Mouse (Mus musculus) forebrain, embryonic 11.5 days (tissue): ENCODE measurements around the gene Cbarp. TPM values are rescaled to one million over a fixed set of nuclear protein-coding genes. Genes with fewer than 3 reads are reported as not detected.

Source experiments
- ATAC-seq: fragments of 200-750 bp; cut with Nextera tagmentation; replicated peaks from 2 replicates; pipeline ENCODE4 v1.8.0; 2017; ENCODE audit warnings: moderate TSS enrichment; ENCODE audit not compliant: low FRiP score
- DNase-seq: peaks from one replicate; pipeline ENCODE4 v3.0.0-alpha.2; 2017; ENCODE audit warnings: low spot score
- H3K27ac ChIP-seq: fragments of 300-500 bp; sonication (generic); 2 replicates; pipeline ENCODE4 v1.5.1; 2014; ENCODE audit warnings: low read depth, low read length
- H3K27me3 ChIP-seq: fragments of 300-500 bp; sonication (generic); 2 replicates; pipeline ENCODE4 v1.6.1; 2014; ENCODE audit warnings: mild to moderate bottlenecking, low read length, mixed read lengths; ENCODE audit not compliant: control insufficient read depth, insufficient read depth
- H3K36me3 ChIP-seq: fragments of 300-500 bp; sonication (generic); 2 replicates; pipeline ENCODE4 v1.6.1; 2014; ENCODE audit warnings: mild to moderate bottlenecking, low read length, moderate library complexity, mixed read lengths; ENCODE audit not compliant: control insufficient read depth, insufficient read depth
- H3K4me1 ChIP-seq: fragments of 300-500 bp; sonication (generic); replicated peaks from 2 replicates; pipeline ENCODE4 v1.6.1; 2014; ENCODE audit warnings: low read length, mixed read lengths; ENCODE audit not compliant: control insufficient read depth, insufficient read depth
- H3K4me2 ChIP-seq: fragments of 300-500 bp; sonication (generic); 2 replicates; pipeline ENCODE4 v1.6.1; 2014; ENCODE audit warnings: low read depth, mild to moderate bottlenecking, low read length, moderate library complexity, mixed read lengths; ENCODE audit not compliant: severe bottlenecking
- H3K4me3 ChIP-seq: fragments of 300-500 bp; sonication (generic); 2 replicates; pipeline ENCODE4 v1.5.1; 2014; ENCODE audit warnings: low read depth, low read length
- H3K9ac ChIP-seq: fragments of 300-500 bp; sonication (generic); 2 replicates; pipeline ENCODE4 v1.6.1; 2014; ENCODE audit warnings: low read length
- H3K9me3 ChIP-seq: fragments of 300-500 bp; sonication (generic); 2 replicates; pipeline ENCODE4 v1.6.1; 2016; ENCODE audit warnings: low read length, mixed read lengths; ENCODE audit not compliant: control insufficient read depth
- WGBS: fragments of 180-500 bp; shearing (Covaris S2); extraction: QIAGEN DNeasy Blood & Tissue Kit; methylation state at CpG from one replicate; pipeline ENCODE4 v1.1.7; 2014; 5-methylcytosine and 5-hydroxymethylcytosine counted together
- polyA plus RNA-seq: library from polyadenylated mRNA; unstranded; fragments of >200 nt; fragmentation: Nextera tagmentation; extraction: Ambion mirVana; gene quantifications from 2 replicates; pipeline ENCODE4 v1.2.1, GENCODE M21; 2014

The Cbarp gene
- polyA plus RNA-seq, 1 experiment from 2014 or later: 10.4 TPM

DNA sequence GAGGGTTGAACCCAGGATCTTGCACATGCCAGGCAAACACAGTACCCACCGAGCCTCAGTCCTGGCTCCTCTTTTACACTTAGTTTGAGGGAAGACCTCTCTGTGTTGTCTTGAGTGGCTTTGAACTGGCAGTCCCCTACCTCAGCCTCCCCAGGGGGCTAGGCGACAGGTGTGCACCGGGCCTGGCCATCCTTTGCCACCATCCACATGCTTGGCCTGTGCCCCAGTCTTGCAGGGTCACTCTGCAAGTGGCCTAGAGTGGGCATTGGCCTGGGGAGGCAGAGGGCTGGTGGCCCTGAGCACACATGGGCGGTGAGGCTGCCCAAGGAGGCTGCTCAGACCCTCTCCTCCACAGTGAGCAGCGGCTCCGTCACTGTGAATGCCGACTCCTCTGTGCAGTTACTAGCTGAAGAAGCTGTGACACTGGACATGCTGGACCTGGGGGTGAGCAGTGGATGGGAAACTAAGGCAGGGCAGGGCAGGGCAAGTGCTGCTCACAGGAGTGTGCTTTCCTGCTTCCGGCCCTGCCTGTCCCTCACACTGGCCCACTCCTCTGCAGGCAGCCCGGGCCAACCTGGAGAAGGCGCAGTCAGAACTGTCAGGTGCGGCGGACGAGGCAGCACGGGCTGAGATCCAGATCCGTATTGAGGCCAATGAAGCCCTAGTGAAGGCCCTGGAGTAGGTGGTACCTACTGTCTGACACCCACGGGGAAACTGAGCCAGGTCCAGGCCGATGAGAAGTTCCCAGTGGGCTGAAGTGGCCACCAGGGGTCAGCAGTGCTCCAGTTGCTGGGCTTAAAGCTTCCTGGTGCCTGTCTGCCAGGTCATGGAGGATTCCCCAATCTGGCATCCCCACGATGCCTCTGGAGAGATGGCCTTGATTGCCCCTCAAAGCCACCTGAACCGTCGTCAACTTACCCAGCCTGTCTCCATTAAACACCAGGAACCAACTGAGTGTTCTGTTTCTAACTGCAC is 4.5 kb upstream of the Cbarp start:
- Histone ChIP-seq H3K9me3 (no peaks in the 10 kb centered on the region), H3K4me1 (peaks cover 16% of the 10 kb centered on the region), H3K4me2 (no peak overlapping the region), H3K4me3 (no peak overlapping the region), H3K9ac (no peak overlapping the region), H3K27ac (no peak overlapping the region), H3K36me3 (peaks cover 3% of the 10 kb centered on the region; the same call in 1 of the 2 replicates), H3K27me3 (no peaks in the 10 kb centered on the region)
- WGBS: 76% methylated on average over 20 of the region's 20 CpGs
- peak; percentile 91 for DNase-seq
- no peak for ATAC-seq

GRCm38 (mm10) chr10:80144159-80144558 is 3.5 kb upstream of the Cbarp start:
- no peak overlapping the region for H3K4me3 ChIP-seq
- no peak overlapping the region; the same call in 1 of the 2 replicates for H3K9ac ChIP-seq
- peaks cover 18% of the 10 kb centered on the region for H3K4me1 ChIP-seq

DNA sequence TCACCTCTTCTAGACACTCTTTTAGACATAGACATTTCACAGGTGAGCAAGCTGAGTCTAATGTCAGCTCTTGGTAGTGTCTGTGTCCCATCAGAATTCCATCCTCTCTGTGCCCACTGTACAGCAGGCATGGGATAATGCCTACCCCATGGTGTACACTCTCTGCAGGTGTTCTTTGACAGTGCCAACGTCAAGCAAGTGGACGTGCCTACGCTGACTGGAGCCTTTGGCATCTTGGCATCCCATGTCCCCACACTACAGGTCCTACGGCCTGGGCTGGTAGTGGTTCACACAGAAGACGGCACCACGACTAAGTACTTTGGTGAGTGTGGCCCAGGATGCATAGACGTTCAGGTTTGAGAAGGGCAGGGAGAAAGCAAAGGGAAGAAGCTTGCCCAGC is 3.0 kb upstream of the Cbarp start:
- 92% methylated on average over 7 of the region's 7 CpGs for WGBS
- 0 out of 2 replicates have a peak overlapping the region, but pooled peaks have one; percentile 3 for H3K4me3 ChIP-seq
- peaks cover 18% of the 10 kb centered on the region for H3K4me1 ChIP-seq
- H3K27me3 ChIP-seq: no peaks in the 10 kb centered on the region
- H3K36me3 ChIP-seq: peaks cover 3% of the 10 kb centered on the region; the same call in 1 of the 2 replicates
- no peaks in the 10 kb centered on the region for H3K9me3 ChIP-seq
- H3K27ac ChIP-seq: no peak overlapping the region
- H3K4me2 ChIP-seq: no peak overlapping the region
- no peak for DNase-seq
- no peak for ATAC-seq
- no peak overlapping the region for H3K9ac ChIP-seq

More at GRCm38 (mm10) chr10:80144159-80144558, 3.5 kb upstream of the Cbarp start:
- Histone ChIP-seq H3K36me3 (peaks cover 3% of the 10 kb centered on the region; the same call in 1 of the 2 replicates), H3K27ac (no peak overlapping the region), H3K4me2 (no peak overlapping the region), H3K9me3 (no peaks in the 10 kb centered on the region), H3K27me3 (no peaks in the 10 kb centered on the region)
- 92% methylated on average over 12 of the region's 12 CpGs for WGBS
- DNase-seq (no peak), ATAC-seq (no peak)

DNA sequence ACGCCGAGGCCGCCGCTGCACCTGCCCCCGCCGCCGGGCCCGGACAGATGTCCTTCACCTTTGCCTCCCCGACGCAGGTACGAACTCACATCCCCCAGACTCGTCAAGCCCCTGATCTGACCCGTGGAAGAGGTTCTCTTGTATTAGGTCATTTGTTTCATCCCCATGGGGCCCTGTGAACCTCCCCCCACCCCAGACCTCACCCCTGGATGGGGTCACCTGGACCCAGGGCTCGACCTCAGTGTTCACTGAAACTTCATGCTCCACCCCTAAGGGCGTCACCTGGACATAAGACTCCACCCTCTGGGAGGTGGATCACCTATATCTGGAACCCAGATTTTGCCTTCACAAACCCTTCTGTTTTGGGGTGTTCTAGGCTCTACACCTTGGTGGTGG is 1.9 kb upstream of the Cbarp start:
- DNase-seq: no peak
- under 1% methylated on average over 15 of the region's 15 CpGs for WGBS
- H3K36me3 ChIP-seq: peaks cover 3% of the 10 kb centered on the region; the same call in 1 of the 2 replicates
- no peaks in the 10 kb centered on the region for H3K9me3 ChIP-seq
- no peak overlapping the region for H3K27ac ChIP-seq
- peak overlapping the region; percentile 67 for H3K4me3 ChIP-seq
- H3K27me3 ChIP-seq: no peaks in the 10 kb centered on the region
- no peak; the same call in 1 of the 2 replicates for ATAC-seq
- H3K9ac ChIP-seq: peak overlapping the region; percentile 85
- peak overlapping the region; percentile 97 for H3K4me2 ChIP-seq
- H3K4me1 ChIP-seq: peaks cover 20% of the 10 kb centered on the region

GRCm38 (mm10) chr10:80141786-80142529 is 1.3 kb upstream of the Cbarp start:
- WGBS: 1% methylated on average over 43 of the region's 43 CpGs
- peak overlapping the region; percentile 97 for H3K4me2 ChIP-seq
- 0 out of 2 replicates have a peak overlapping the region, but pooled peaks have one; percentile 2 for H3K27ac ChIP-seq
- H3K4me1 ChIP-seq: peaks cover 25% of the 10 kb centered on the region
- ATAC-seq: peak; percentile 82
- DNase-seq: peak; percentile 95
- H3K9me3 ChIP-seq: no peaks in the 10 kb centered on the region
- H3K9ac ChIP-seq: peak overlapping the region; percentile 85
- peaks cover 3% of the 10 kb centered on the region; the same call in 1 of the 2 replicates for H3K36me3 ChIP-seq
- H3K27me3 ChIP-seq: peaks cover 4% of the 10 kb centered on the region
- H3K4me3 ChIP-seq: peak overlapping the region; percentile 67

GRCm38 (mm10) chr10:80141243-80141642 is 608 bp upstream of the Cbarp start:
- peak overlapping the region; percentile 97 for H3K4me2 ChIP-seq
- H3K4me1 ChIP-seq: peaks cover 29% of the 10 kb centered on the region
- peaks cover 9% of the 10 kb centered on the region for H3K27me3 ChIP-seq
- peak; percentile 97 for DNase-seq
- peak overlapping the region; percentile 13 for H3K27ac ChIP-seq
- peak overlapping the region; percentile 27; the same call in 1 of the 2 replicates for H3K9ac ChIP-seq
- H3K36me3 ChIP-seq: peaks cover 3% of the 10 kb centered on the region; the same call in 1 of the 2 replicates
- H3K9me3 ChIP-seq: no peaks in the 10 kb centered on the region
- ATAC-seq: peak; percentile 65
- peak overlapping the region; percentile 67 for H3K4me3 ChIP-seq
- under 1% methylated on average over 29 of the region's 29 CpGs for WGBS

DNA sequence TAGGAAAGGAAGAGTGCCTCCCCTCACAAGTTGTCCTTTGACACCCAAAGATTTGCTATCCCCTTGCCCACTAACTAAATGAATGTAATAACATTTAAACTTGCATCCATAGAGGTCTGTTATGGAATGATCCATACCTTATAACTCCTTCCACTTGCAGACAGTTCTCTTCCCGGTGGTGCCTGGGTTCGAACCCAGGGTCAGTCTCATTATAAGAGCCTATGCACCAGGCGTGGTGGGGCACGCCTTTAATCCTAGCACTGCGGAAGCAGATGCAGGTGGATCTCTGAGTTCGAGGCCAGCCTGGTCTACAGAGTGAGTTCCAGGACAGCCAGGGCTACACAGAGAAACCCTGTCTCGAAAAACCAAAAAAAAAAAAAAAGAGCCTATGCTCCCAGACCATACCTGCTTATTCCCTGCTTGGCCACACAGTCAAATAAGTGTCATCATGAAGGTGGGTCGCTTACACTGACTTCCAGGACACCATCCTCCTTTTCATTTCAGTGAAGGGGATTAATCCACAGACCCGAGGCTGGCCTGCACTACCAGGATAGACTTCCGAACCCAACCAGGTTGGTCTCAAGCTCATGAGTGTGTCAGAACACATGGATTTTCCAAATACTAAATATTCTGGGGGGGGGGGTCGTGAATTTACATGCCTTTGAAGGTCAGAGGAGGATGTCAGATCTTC is 515 bp downstream of the Cbarp start:
- H3K4me3 ChIP-seq: peak overlapping the region; percentile 79; the same call in 1 of the 2 replicates
- no peak overlapping the region for H3K9ac ChIP-seq
- H3K4me2 ChIP-seq: no peak overlapping the region
- H3K27ac ChIP-seq: no peak overlapping the region
- H3K36me3 ChIP-seq: peaks cover 3% of the 10 kb centered on the region; the same call in 1 of the 2 replicates
- ATAC-seq (no peak), DNase-seq (no peak)
- H3K4me1 ChIP-seq: peaks cover 24% of the 10 kb centered on the region
- peaks cover 9% of the 10 kb centered on the region for H3K27me3 ChIP-seq
- no peaks in the 10 kb centered on the region for H3K9me3 ChIP-seq
- 75% methylated on average over 11 of the region's 11 CpGs for WGBS

GRCm38 (mm10) chr10:80139439-80139775 is 1.2 kb downstream of the Cbarp start:
- Histone ChIP-seq H3K4me1 (peaks cover 24% of the 10 kb centered on the region), H3K36me3 (peaks cover 3% of the 10 kb centered on the region; the same call in 1 of the 2 replicates), H3K9ac (peak overlapping the region; percentile 81), H3K4me2 (peak overlapping the region; percentile 95), H3K9me3 (no peaks in the 10 kb centered on the region), H3K4me3 (peak overlapping the region; percentile 79), H3K27ac (peak overlapping the region; percentile 74; the same call in 1 of the 2 replicates), H3K27me3 (peaks cover 9% of the 10 kb centered on the region)
- 1% methylated on average over 10 of the region's 10 CpGs for WGBS
- no peak for ATAC-seq
- no peak for DNase-seq
